Mouse (Mus musculus): ENCODE data around the gene Zfp369.

- TF ChIP-seq CTCF (IDR thresholded peaks at IDR 0.05; ENCODE audit: low read depth, low read length): no peak
- TF ChIP-seq EP300 (IDR thresholded peaks at IDR 0.05; ENCODE audit: insufficient read depth, low read depth, low read length): no peak
- no peak for TF ChIP-seq POLR2A (IDR thresholded peaks at IDR 0.05; ENCODE audit: insufficient read depth, low read length)
Measured at GRCm38 (mm10) chr13:65262086-65262485, 16.5 kb upstream of the Zfp369 start.

All from ES-Bruce4 (cell line).